Mouse (Mus musculus): ENCODE data around the gene Naaladl2.

DNA sequence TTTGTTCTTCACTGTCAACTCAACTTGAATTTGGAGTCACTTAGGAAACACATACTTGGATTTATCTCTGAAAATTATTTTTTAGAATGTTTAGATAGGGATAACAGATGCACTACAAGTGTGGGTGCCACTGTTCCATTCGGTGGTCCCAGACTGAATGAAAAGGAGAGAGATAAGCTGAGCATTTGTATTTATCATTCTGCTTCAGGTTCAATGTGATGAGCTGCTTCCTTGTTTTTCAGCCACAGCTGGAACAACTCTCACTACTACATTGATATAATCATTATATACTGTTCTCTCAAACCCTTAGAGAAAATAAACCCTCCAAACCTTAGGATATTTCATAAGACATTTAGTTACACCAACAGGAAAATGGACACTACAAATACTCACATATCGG is 918.6 kb downstream of the Naaladl2 start:
- no peak for TF ChIP-seq POLR2A (IDR thresholded peaks at IDR 0.05; ENCODE audit: borderline replicate concordance, low read depth, low read length)
- TF ChIP-seq CTCF (IDR thresholded peaks at IDR 0.05; ENCODE audit: low read depth, low read length), result no peak

All from bone marrow macrophage, adult 2 months (primary cell).